Mouse (Mus musculus) ES-E14 (cell line): Measurements from ENCODE around the gene Ocm.

Source experiments
- HCFC1 ChIP-seq: IDR thresholded peaks from 2 replicates; pipeline ENCODE4 v1.6.1; 2012; ENCODE audit warnings: low read length, inconsistent platforms, borderline replicate concordance; ENCODE audit not compliant: insufficient read depth
- ZNF384 ChIP-seq: IDR thresholded peaks from 2 replicates; pipeline ENCODE4 v1.6.1; 2012; ENCODE audit warnings: low read depth, low read length, inconsistent platforms

- TF ChIP-seq HCFC1 (no peak), ZNF384 (no peak)
Observed at GRCm38 (mm10) chr5:144015312-144015650, 11.2 kb downstream of the Ocm start.
